ENCODE assay signal across 8 mouse cellular contexts in genomic region chr15:92598380-92599295, GRCm38 (mm10).
A peak's percentile ranks its signal among the peaks of the same experiment; 100 is the strongest.
DNase-seq lines count a peak whose midpoint lies in the region; ATAC-seq and TF ChIP-seq lines count a peak whose summit lies in the region.

No protein-coding gene starts in this region.

- intact Hi-C loops in gastrocnemius, adult 2 months (cut with DNase I): no loop called here
- intact Hi-C loops in gastrocnemius, postnatal 14 days (cut with DNase I; ENCODE audit: low total_unique reads): no loop called here

- ATAC-seq in intestine, embryonic 14.5 days (replicated peaks; ENCODE audit: low FRiP score, low TSS enrichment, low read depth): no peak
- peak; percentile 53 for ATAC-seq in midbrain, embryonic 16.5 days
- no peak for ATAC-seq in erythroid progenitor cell, adult 5-6 weeks (replicated peaks; ENCODE audit: low FRiP score, poor library complexity, severe bottlenecking)

- 0 out of 2 replicates have a peak overlapping the region, but pooled peaks have one; percentile 29 for H3K4me3 ChIP-seq in gastrocnemius, adult 2 months
- H3K4me3 ChIP-seq in intestine, embryonic 14.5 days (ENCODE audit: low read depth, low read length): 0 out of 2 replicates have a peak overlapping the region, but pooled peaks have one; percentile 8
- peak overlapping the region; percentile 45 for H3K4me3 ChIP-seq in midbrain, embryonic 16.5 days (ENCODE audit: low read depth, low read length)

- 3% methylated on average over 18 of the region's 18 CpGs for WGBS in intestine, embryonic 14.5 days
- under 1% methylated on average over 18 of the region's 18 CpGs for WGBS in midbrain, embryonic 16.5 days

- H3K27me3 ChIP-seq in intestine, embryonic 14.5 days (replicated peaks; ENCODE audit: control insufficient read depth, insufficient read depth, low read length): no peaks in the 10 kb centered on the region; the same call in 1 of the 2 replicates
- no peaks in the 10 kb centered on the region; the same call in 1 of the 2 replicates for H3K27me3 ChIP-seq in midbrain, embryonic 16.5 days (ENCODE audit: control insufficient read depth, insufficient read depth, low read depth, low read length)

- H3K36me3 ChIP-seq in intestine, embryonic 14.5 days (ENCODE audit: control insufficient read depth, insufficient read depth, low read length): no peaks in the 10 kb centered on the region
- peaks cover 1% of the 10 kb centered on the region for H3K36me3 ChIP-seq in midbrain, embryonic 16.5 days (ENCODE audit: control insufficient read depth, insufficient read depth, low read length)

- H3K4me2 ChIP-seq in intestine, embryonic 14.5 days (ENCODE audit: low read length): peak overlapping the region; percentile 47
- peak overlapping the region; percentile 66 for H3K4me2 ChIP-seq in midbrain, embryonic 16.5 days (ENCODE audit: low read length)

- H3K9ac ChIP-seq in intestine, embryonic 14.5 days (ENCODE audit: low read length): no peak overlapping the region
- peak overlapping the region; percentile 55 for H3K9ac ChIP-seq in midbrain, embryonic 16.5 days (ENCODE audit: low read depth, low read length)

- peak; percentile 20 for DNase-seq in gastrocnemius, adult 2 months
- DNase-seq in gastrocnemius, postnatal 14 days: no peak
- DNase-seq in urinary bladder, postnatal 14 days (ENCODE audit: low spot score): peak; percentile 6
- DNase-seq in urinary bladder, postnatal 36 days (ENCODE audit: low spot score in 2 of 2): no peak
- peak; percentile 57 for DNase-seq in intestine, embryonic 14.5 days (ENCODE audit: low spot score)
- DNase-seq in gastrocnemius, adult 8-10 months (ENCODE audit: low spot score in 2 of 2): no peak

- TF ChIP-seq CTCF in gastrocnemius, adult 2 months (IDR thresholded peaks at IDR 0.05): peak; percentile 40

- H3K27ac ChIP-seq in gastrocnemius, adult 2 months: no peak overlapping the region
- H3K27ac ChIP-seq in intestine, embryonic 14.5 days (ENCODE audit: low read depth): no peak overlapping the region
- peak overlapping the region; percentile 82 for H3K27ac ChIP-seq in midbrain, embryonic 16.5 days (ENCODE audit: low read length)

- no peaks in the 10 kb centered on the region for H3K9me3 ChIP-seq in intestine, embryonic 14.5 days (ENCODE audit: control insufficient read depth, low read length)
- no peaks in the 10 kb centered on the region for H3K9me3 ChIP-seq in midbrain, embryonic 16.5 days (replicated peaks; ENCODE audit: control insufficient read depth, low read length, poor library complexity, severe bottlenecking)

- 0 out of 2 replicates have a peak, but pooled peaks cover 6% of the 10 kb centered on the region for H3K4me1 ChIP-seq in intestine, embryonic 14.5 days (replicated peaks; ENCODE audit: control insufficient read depth, insufficient read depth, low read length)
- peaks cover 10% of the 10 kb centered on the region for H3K4me1 ChIP-seq in midbrain, embryonic 16.5 days (ENCODE audit: control insufficient read depth, insufficient read depth, low read length)

Comparison
In these comparisons a context has a peak if more than half of its experiments do, and no peak if none do; other contexts are left out.
1. DNase-seq: peak in gastrocnemius, adult 2 months (single experiment), urinary bladder, postnatal 14 days (single experiment) and intestine, embryonic 14.5 days (single experiment); none in gastrocnemius, postnatal 14 days (single experiment), urinary bladder, postnatal 36 days (0 of 2) and gastrocnemius, adult 8-10 months (0 of 2).
2. Peak in every context shown above with its lines, with median percentiles within 50 percentile points of each other: H3K4me3 ChIP-seq.